Mouse (Mus musculus) limb, embryonic 11.5 days (tissue): ENCODE results near the gene 2210016L21Rik. TPM values are rescaled to one million over a fixed set of nuclear protein-coding genes. Genes with fewer than 3 reads are reported as not detected.
A peak's percentile ranks its signal among the peaks of the same experiment; 100 is the strongest.

Experiments used
- ATAC-seq: fragments of 200-750 bp; cut with Nextera tagmentation; 2 replicates; pipeline ENCODE4 v1.8.0; 2017; ENCODE audit warnings: low read depth; ENCODE audit not compliant: insufficient number of reproducible peaks, low FRiP score, low TSS enrichment
- DNase-seq: peaks from one replicate; pipeline ENCODE4 v3.0.0-alpha.2; 2015; ENCODE audit warnings: low spot score
- H3K27ac ChIP-seq: fragments of 300-500 bp; sonication (generic); replicated peaks from 2 replicates; pipeline ENCODE4 v1.5.1; 2014; ENCODE audit warnings: low read depth, mild to moderate bottlenecking, low read length
- H3K27me3 ChIP-seq: fragments of 300-500 bp; sonication (generic); 2 replicates; pipeline ENCODE4 v1.6.1; 2014; ENCODE audit warnings: mild to moderate bottlenecking, low read length, mixed read lengths; ENCODE audit not compliant: control insufficient read depth, insufficient read depth
- H3K36me3 ChIP-seq: fragments of 300-500 bp; sonication (generic); 2 replicates; pipeline ENCODE4 v1.6.1; 2014; ENCODE audit warnings: mild to moderate bottlenecking, low read length, moderate library complexity, mixed read lengths; ENCODE audit not compliant: control insufficient read depth, insufficient read depth
- H3K4me1 ChIP-seq: fragments of 300-500 bp; sonication (generic); 2 replicates; pipeline ENCODE4 v1.6.1; 2014; ENCODE audit warnings: low read length, mixed read lengths; ENCODE audit not compliant: control insufficient read depth, insufficient read depth
- H3K4me2 ChIP-seq: fragments of 300-500 bp; sonication (generic); 2 replicates; pipeline ENCODE4 v1.6.1; 2014; ENCODE audit warnings: low read depth, mild to moderate bottlenecking, moderate library complexity; ENCODE audit not compliant: severe bottlenecking
- H3K4me3 ChIP-seq: fragments of 300-500 bp; sonication (generic); 2 replicates; pipeline ENCODE4 v1.5.1; 2014; ENCODE audit warnings: low read depth, low read length
- H3K9ac ChIP-seq: fragments of 300-500 bp; sonication (generic); 2 replicates; pipeline ENCODE4 v1.6.1; 2014; ENCODE audit warnings: mild to moderate bottlenecking, low read length
- H3K9me3 ChIP-seq: fragments of 300-500 bp; sonication (generic); 2 replicates; pipeline ENCODE4 v1.6.1; 2016; ENCODE audit warnings: low read length; ENCODE audit not compliant: control insufficient read depth
- WGBS: fragments of 180-500 bp; shearing (Covaris S2); extraction: QIAGEN DNeasy Blood & Tissue Kit; methylation state at CpG from one replicate; pipeline ENCODE4 v1.1.7; 2014; 5-methylcytosine and 5-hydroxymethylcytosine counted together
- polyA plus RNA-seq: library from polyadenylated mRNA; unstranded; fragments of >200 nt; fragmentation: Nextera tagmentation; extraction: Ambion mirVana; gene quantifications from 2 replicates; pipeline ENCODE4 v1.2.1, GENCODE M21; 2014

Gene 2210016L21Rik
- polyA plus RNA-seq, 1 experiment from 2014 or later = 55.2 TPM

DNA sequence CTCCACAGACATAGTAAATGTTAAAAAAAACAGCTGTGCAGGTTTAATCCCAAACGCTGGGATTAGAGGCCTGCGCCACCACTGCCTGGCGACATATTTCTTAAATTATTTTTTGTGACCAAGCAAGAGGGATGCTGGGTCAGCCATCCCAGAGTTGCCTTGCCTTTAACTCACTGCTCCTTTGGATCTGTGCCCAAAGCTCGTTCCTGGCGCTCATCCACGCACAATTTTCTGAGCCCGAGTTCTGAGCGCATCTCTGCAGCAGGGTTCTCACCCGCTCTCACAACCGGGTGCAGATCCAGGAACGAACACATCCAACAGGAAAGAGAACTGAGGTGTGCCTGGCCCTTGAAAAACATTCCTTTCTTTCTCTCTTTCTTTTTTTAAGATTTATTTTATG lies 36.5 kb downstream of the 2210016L21Rik start:
- DNase-seq (no peak), ATAC-seq (no peak)
- Histone ChIP-seq H3K9me3 (no peaks in the 10 kb centered on the region), H3K27ac (no peak overlapping the region), H3K4me1 (peaks cover 11% of the 10 kb centered on the region; the same call in 1 of the 2 replicates), H3K9ac (no peak overlapping the region), H3K36me3 (no peaks in the 10 kb centered on the region), H3K4me3 (no peak overlapping the region), H3K27me3 (no peaks in the 10 kb centered on the region), H3K4me2 (no peak overlapping the region)
- 76% methylated on average over 11 of the region's 11 CpGs for WGBS

DNA sequence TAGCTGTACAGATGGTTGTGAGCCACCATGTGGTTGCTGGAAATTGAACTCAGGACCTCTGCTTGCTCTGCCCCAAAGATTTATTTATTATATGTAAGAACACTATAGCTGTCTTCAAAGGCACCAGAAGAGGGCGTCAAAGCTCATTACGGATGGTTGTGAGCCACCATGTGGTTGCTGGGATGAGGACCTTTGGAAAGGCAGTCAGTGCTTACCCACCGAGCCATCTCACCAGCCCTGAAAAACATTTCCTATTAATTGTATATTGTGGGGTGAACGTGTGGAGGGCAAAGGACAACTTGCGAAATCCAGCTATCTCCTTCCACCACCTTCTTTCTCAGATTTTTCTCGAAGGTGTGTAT lies 36.9 kb downstream of the 2210016L21Rik start:
- H3K9ac ChIP-seq = no peak overlapping the region; the same call in 1 of the 2 replicates
- no peaks in the 10 kb centered on the region for H3K9me3 ChIP-seq
- ATAC-seq = no peak
- H3K27me3 ChIP-seq = no peaks in the 10 kb centered on the region
- DNase-seq = no peak
- peak overlapping the region; percentile 32; the same call in 1 of the 2 replicates for H3K4me3 ChIP-seq
- WGBS = 3% methylated on average over 6 of the region's 6 CpGs
- H3K36me3 ChIP-seq = no peaks in the 10 kb centered on the region
- peaks cover 11% of the 10 kb centered on the region; the same call in 1 of the 2 replicates for H3K4me1 ChIP-seq
- no peak overlapping the region for H3K27ac ChIP-seq
- H3K4me2 ChIP-seq = peak overlapping the region; percentile 79

DNA sequence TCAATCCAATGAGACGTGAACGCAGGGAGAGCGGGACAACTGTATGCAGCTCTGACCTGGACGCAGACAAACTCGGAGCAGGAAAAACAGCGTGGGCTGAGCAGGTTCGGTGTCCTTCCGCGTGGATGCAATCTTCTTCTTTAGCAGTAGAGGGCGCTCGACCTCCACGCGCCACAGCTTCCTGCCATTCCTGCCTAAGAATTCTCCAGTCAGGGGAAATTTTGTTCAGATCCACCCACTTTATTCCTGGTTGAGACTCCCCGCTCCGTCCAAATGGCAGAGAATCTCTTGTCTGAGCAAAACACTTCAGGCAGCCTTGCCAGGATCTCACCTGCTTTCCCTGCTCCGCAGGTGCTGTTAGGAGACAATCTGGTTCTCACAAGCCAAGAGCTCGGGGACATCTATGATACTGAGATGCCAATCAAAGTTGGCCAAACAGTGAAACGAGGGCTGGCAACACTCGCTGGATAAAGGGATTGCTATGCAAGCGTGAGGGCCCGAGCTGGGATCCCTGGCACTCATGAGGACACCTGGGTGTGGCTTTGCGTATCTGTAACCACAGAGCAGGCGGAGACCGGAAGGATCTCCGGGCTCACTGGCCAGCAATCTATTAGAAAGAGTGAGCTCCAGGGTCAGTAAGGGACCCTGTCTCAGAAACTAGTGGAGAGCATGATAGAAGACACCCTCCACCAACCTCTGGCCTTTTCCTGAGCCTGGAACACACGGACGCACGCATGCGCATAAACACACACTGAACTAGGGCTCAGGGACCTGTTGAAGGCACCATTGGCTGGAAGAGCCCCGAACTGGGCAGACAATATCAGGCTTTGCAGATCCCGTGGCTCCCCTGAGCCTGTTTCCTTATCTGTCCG lies 37.5 kb downstream of the 2210016L21Rik start:
- WGBS = 5% methylated on average over 32 of the region's 32 CpGs

DNA sequence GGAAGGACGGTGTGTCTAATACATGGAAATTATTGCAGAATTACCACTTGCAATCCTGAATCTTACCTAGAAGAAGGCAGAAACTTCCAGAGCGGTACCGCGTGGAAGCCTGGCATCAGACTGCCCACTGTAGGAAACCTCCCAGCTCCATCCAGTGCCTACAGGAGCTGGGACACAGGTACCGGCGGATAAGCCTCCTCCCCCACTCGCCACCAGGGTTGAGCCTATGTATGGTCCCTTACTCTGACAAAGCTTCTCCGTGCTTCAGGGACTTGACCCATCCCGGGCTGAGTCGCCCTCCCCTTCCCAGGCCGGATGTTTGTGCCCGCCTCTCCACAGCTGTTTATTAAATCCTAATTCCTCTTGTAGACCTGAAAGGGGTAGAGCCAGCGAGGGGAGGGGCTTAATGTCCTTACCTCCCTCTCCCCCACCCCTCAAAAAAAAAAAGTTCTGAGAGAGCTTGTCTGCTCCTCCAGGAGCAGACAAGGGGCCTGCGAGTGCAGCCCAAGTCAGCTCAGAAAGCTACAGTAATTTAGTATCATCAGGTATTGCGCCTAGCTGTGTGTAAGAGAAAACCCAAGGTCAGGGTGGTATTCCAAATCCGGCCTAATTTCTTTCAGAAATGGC lies 38.3 kb downstream of the 2210016L21Rik start:
- Histone ChIP-seq H3K27me3 (no peaks in the 10 kb centered on the region), H3K4me2 (peak overlapping the region; percentile 79), H3K4me1 (peaks cover 11% of the 10 kb centered on the region; the same call in 1 of the 2 replicates), H3K36me3 (no peaks in the 10 kb centered on the region), H3K27ac (no peak overlapping the region), H3K4me3 (peak overlapping the region; percentile 32), H3K9me3 (no peaks in the 10 kb centered on the region), H3K9ac (peak overlapping the region; percentile 56)
- DNase-seq (peak; percentile 50), ATAC-seq (peak; percentile 44; the same call in 1 of the 2 replicates)
- WGBS = 17% methylated on average over 16 of the region's 16 CpGs

More for the DNA sequence above, 37.5 kb downstream of the 2210016L21Rik start:
- H3K9me3 ChIP-seq = no peaks in the 10 kb centered on the region
- no peaks in the 10 kb centered on the region for H3K36me3 ChIP-seq
- H3K27ac ChIP-seq = no peak overlapping the region
- DNase-seq (peak; percentile 83), ATAC-seq (peak; percentile 35; the same call in 1 of the 2 replicates)
- H3K27me3 ChIP-seq = no peaks in the 10 kb centered on the region
- H3K4me3 ChIP-seq = peak overlapping the region; percentile 32
- H3K4me2 ChIP-seq = peak overlapping the region; percentile 79
- H3K9ac ChIP-seq = peak overlapping the region; percentile 56
- peaks cover 11% of the 10 kb centered on the region; the same call in 1 of the 2 replicates for H3K4me1 ChIP-seq

DNA sequence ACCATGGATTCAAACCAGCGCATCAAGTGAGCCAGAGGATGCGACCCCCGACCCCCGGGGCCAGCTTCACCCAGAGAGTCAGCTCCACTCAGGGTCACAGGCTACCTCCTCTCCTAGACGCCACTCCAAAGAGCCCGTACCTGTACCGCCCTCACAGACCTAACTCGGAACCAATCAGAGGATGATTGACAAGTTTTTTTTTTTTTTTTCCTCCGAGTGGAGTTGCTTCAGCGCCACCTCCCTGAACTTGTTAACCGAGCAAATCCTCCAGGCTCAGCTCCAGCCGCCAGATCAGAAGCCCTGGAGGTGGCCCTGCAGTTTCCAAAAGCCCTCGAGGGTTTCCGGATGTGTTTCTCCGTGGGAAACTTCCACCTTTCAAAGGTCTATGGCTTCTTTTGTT lies 40.0 kb downstream of the 2210016L21Rik start:
- no peaks in the 10 kb centered on the region for H3K36me3 ChIP-seq
- H3K9ac ChIP-seq = no peak overlapping the region
- no peak for ATAC-seq
- H3K4me2 ChIP-seq = no peak overlapping the region
- H3K4me3 ChIP-seq = no peak overlapping the region
- H3K27ac ChIP-seq = no peak overlapping the region
- H3K4me1 ChIP-seq = peaks cover 11% of the 10 kb centered on the region; the same call in 1 of the 2 replicates
- no peaks in the 10 kb centered on the region for H3K27me3 ChIP-seq
- no peaks in the 10 kb centered on the region for H3K9me3 ChIP-seq
- 61% methylated on average over 15 of the region's 15 CpGs for WGBS
- no peak for DNase-seq

DNA sequence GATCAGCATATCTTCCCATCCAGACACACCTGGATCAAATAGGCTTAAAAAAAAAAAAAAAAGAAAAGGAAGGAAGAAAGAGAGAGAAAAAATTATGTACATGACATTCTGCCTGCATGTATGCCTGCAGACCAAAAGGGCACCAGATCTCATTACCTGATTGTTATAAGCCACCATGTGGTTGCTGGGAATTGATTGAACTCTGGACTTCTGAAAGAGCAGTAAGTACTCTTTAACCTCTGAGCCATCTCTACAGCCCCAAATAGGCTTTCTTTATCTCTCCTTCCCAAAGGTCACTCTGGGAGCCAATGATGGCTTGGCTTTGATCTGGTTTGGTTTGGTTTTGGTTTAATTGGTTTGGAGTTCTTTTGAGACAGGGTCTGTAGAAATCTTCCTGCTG lies 43.1 kb downstream of the 2210016L21Rik start:
- H3K9ac ChIP-seq = no peak overlapping the region
- peaks cover 3% of the 10 kb centered on the region; the same call in 1 of the 2 replicates for H3K4me1 ChIP-seq
- H3K27ac ChIP-seq = no peak overlapping the region
- H3K9me3 ChIP-seq = no peaks in the 10 kb centered on the region
- no peaks in the 10 kb centered on the region for H3K36me3 ChIP-seq
- no peaks in the 10 kb centered on the region for H3K27me3 ChIP-seq
- H3K4me3 ChIP-seq = no peak overlapping the region
- H3K4me2 ChIP-seq = no peak overlapping the region
- no peak for ATAC-seq
- DNase-seq = no peak

DNA sequence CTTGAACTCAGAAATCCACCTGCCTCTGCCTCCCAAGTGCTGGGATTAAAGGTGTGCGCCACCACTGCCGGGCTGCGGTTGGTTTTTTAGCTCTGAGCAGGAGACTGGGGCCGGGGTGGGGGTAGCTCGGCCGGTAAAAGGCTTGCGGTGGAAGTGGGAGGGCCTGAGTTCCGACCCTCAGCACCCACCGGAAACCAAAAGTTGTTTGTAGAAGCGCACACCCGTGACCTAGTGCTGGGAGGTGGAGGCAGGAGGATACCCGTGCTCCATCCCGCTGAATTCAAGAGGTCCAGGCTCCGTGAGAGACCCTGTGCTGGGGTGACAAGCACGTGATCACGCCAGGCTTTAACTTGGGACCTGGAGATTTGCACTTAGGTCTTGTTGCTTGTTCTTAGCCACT lies 54.5 kb downstream of the 2210016L21Rik start:
- 85% methylated on average over 16 of the region's 16 CpGs for WGBS
- ATAC-seq = no peak

DNA sequence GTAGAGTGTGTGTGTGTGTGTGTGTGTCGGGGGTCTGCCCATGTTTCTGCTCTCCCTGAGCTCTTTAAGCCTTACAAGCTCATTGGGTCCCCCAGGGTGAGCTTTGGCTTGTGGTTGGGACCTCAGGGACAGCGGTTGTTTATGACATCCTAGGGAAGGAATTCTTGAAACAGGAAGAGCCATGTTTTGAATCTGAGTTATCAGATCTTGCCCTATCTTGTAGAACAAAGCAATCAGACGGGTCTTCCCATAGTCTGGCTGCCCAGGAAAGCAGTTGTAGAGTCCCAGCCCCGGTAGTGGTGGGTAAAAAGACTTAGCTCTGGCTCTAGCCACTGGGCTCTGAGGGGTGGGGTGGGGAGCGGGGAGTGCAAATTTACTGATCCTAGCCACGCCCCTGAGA lies 55.4 kb downstream of the 2210016L21Rik start:
- Histone ChIP-seq H3K27ac (no peak overlapping the region), H3K4me3 (no peak overlapping the region), H3K4me2 (no peak overlapping the region), H3K9ac (no peak overlapping the region), H3K36me3 (no peaks in the 10 kb centered on the region), H3K4me1 (no peaks in the 10 kb centered on the region), H3K9me3 (no peaks in the 10 kb centered on the region), H3K27me3 (no peaks in the 10 kb centered on the region)
- ATAC-seq (no peak), DNase-seq (no peak)
- WGBS = 72% methylated on average over 6 of the region's 6 CpGs

More for the DNA sequence above, 54.5 kb downstream of the 2210016L21Rik start:
- H3K4me1 ChIP-seq = no peaks in the 10 kb centered on the region
- H3K4me2 ChIP-seq = no peak overlapping the region
- no peaks in the 10 kb centered on the region for H3K27me3 ChIP-seq
- no peaks in the 10 kb centered on the region for H3K36me3 ChIP-seq
- no peak overlapping the region for H3K27ac ChIP-seq
- H3K9me3 ChIP-seq = no peaks in the 10 kb centered on the region
- no peak overlapping the region for H3K9ac ChIP-seq
- no peak for DNase-seq
- H3K4me3 ChIP-seq = no peak overlapping the region
